Mouse (Mus musculus): Measurements from ENCODE around the gene Foxo6. TPM values are rescaled to one million over a fixed set of nuclear protein-coding genes. Genes with fewer than 3 reads are reported as not detected.

The Foxo6 gene
- total RNA-seq, 2 experiments from 2014 or later: not detected

DNA sequence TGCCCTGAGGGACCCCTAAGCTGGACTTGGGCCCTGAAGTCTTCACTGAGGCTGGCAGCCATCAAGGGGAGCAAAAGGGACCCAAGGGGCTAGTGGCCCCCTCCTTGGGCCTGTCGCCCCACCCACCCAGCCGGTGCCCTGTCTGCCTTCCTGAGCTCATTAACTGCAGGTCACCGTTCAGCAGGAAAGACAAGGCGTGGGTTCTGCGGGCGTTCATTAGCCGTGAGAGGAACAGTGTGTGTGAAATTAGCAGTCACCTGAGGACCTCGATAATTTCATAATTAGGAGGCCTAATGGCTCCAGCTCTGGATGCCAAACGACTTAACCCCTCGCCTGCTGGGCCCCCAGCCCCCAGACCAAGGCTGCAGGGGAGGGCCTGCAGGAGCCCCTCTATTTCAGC, 24.9 kb downstream of the Foxo6 start:
- ATAC-seq (replicated peaks; ENCODE audit: low FRiP score, poor library complexity, severe bottlenecking): no peak

DNA sequence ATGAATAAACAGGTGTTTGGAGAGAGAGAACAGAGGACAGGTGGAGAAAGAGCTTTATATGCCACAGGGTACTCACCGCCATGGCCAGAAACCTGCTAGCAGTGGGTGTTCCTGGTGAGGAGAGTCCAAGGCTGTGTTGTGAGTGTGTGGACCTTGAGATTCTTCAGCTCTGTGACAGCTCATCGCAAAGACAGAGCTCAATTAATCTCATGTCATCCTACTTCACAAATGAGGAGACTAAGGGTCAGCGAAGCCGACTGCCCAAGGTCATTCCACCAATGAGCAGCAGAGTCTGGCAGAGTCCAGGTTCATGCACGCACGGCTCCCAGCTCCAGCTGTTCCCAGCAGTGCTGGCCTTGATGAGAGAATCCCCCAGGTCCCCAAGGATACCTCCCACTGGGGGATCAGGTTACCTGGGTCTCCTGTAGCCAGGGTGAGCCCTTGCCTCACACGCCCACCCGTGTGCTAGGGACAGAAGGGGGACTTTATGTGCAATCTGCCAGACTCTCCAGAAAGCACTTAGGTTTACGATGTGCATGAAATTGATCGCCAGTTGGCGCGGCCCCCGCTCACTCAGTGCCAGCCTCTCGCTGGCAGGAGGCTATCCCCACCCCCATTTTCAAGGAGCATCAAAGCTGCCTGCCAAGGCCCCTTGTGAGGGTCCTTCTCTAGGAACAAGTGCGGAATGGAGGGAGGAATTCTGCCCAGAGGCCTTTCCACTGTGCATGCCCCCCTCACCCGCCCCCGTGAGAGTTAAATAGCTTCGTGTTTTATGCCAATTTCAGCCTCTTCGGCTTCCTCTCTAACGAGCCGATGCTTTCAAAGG, 27.6 kb downstream of the Foxo6 start:
- no peak for ATAC-seq (replicated peaks; ENCODE audit: low FRiP score, poor library complexity, severe bottlenecking)

DNA sequence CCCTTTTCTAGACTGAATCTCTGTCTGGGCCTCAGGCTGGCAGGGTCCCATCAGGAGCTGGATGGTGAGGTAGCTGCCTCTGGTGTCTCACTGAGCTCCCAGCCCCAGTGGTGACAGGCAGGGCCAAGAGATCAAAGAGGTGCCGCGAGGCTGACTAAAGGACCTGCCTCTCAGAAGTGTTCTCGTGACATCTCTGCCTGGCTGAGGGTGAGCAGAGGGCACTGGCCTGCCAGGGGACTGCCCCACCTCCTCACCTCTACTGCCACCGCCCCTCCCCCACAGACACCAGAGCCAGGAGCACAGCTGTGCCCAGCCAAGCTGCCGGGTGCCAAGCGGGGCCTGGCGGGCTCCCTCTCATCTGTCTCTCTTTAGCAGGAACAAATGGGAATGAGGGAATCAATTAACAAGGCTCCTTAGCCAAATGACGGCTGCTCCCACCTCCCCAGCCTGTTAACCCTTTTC, 38.3 kb downstream of the Foxo6 start:
- no peak for ATAC-seq (replicated peaks; ENCODE audit: low FRiP score, poor library complexity, severe bottlenecking)

DNA sequence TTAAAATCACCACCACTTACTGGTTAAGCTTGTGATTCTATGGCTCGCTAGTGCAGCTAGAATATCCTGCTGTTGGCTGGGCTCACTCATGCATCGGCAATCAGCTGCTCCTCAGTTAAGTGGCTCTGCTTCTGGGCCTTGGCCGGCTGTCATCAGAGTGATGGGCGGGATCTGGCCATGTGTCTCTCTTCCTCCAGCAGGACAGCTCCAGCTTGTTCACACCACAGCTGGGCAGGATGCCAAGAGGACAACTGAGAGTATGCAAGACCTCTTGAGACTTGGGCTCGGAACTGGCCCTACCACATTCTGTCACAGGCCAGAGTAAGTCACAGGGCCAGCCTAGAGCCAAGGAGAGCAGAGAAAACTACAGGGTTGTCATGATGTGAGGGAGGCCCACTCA, 39.7 kb downstream of the Foxo6 start:
- ATAC-seq (replicated peaks; ENCODE audit: low FRiP score, poor library complexity, severe bottlenecking): no peak

DNA sequence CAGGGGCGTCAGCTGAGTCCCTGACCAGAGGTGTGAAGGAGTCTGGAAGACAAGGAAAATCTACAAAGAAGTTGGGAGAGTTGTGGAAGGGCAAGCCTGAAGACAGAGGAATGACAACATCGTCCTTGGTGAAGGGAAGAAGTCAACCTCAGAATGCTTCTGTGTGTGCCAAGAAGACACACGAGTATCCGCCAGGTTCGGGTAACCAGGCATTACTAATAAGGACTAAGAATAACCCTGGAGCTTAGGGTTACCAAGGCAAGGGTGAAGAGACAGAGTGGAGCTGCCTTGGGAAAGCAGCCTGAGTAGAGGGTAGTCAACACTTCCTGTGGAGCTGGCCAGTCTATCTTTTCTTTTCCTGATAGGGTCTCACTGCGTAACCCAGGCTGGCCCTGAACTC, 41.1 kb downstream of the Foxo6 start:
- no peak for ATAC-seq (replicated peaks; ENCODE audit: low FRiP score, poor library complexity, severe bottlenecking)

DNA sequence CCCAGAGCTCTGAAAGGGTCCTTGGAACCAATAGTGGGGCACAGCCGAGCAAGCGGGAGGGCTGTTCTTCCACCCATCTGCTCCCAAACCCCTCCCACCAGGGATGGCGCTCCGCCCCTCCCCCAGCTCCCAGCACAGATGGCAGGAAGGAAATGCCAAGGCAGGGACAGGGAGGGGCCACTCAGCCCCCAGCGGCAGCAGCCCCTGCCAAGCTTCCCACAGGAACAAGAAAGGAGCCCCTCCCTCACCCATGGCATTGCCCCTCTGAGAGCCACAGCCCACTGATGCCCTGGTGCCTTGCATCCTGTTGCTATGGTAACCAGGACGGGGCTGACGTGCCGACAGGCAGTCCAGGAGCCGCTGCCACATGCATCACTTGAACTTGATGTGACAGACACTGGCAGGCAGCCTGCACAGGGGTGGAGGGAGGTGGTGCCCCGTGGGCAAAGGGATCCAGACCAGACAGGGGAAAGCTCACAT, 44.3 kb downstream of the Foxo6 start:
- no peak for ATAC-seq (replicated peaks; ENCODE audit: low FRiP score, poor library complexity, severe bottlenecking)

DNA sequence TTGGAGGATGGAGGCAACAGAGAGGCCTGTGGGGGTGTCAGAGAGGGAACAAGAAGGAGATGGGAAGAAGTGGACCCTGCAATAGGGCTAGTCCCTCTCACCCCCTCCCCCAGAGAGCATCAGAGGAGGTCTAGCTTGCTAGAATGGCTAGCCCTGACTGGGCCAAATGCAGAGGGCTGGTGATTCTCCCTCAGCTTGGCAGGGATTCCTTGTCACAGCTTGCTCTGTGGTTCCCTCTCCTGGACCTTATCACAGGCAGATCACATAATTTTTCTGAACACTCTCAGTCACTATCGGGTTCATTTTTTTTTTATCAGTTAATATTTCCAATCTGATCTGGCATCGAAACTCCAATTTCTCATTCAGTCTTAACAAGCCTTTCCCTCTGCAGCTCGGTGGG, 46.0 kb downstream of the Foxo6 start:
- ATAC-seq (replicated peaks; ENCODE audit: low FRiP score, poor library complexity, severe bottlenecking): no peak

DNA sequence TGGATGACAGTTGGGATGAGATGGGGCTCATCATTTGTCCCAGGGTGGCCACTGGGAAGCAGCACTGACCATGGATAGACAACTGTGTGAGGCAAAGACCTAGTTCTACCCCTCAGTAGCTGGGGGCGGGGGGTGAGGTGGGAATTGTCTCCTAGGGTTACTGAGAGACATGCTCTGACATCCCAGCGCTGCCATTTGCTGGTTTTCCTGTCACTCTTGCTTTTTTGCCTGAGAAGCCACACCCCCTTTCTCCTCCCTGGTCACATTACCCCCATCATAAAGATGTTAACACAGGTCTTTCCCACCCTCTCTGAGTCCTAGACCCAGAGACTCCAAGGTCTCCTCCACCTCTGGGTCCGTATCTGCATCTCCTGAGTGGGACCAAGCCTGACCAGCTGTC, 47.7 kb downstream of the Foxo6 start:
- ATAC-seq (replicated peaks; ENCODE audit: low FRiP score, poor library complexity, severe bottlenecking): no peak

DNA sequence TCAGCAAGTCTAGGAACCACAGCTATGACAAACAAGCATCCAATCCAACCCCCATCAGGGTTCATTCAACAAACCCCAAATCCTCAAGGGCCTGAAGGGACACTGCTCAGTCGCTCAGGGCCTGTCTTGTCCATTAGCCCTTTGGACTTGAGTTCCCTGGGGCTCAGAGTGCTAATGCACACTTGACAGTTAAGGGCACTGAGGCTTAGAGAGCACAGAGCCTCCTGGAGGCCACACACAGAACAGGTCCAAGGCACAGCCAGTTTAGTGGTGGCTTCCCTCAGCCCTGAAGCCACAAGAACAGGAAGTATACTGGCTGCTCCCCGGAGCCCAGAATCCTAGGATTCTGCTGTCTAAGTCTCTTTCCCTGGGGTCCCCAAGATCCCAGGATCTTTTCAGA, 53.9 kb downstream of the Foxo6 start:
- no peak for ATAC-seq (replicated peaks; ENCODE audit: low FRiP score, poor library complexity, severe bottlenecking)

DNA sequence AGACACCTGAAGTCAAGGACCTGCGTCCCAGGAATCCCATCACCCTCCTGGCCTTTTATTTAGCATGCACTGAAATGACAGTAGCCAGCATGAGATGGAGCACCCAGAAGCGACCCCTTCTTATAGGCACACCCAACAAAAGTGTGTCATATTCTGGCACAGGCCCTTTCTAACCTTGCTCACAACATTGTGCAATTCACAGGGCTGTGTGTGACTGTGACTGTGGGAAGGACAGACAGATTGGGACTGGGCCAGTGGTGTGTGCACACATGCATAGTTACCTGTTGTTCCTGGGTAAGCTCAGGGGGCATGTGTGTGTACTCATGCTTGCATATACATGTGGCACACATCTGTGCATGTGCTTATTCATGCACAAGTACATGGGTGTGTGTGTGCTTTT, 54.6 kb downstream of the Foxo6 start:
- ATAC-seq (replicated peaks; ENCODE audit: low FRiP score, poor library complexity, severe bottlenecking): no peak

DNA sequence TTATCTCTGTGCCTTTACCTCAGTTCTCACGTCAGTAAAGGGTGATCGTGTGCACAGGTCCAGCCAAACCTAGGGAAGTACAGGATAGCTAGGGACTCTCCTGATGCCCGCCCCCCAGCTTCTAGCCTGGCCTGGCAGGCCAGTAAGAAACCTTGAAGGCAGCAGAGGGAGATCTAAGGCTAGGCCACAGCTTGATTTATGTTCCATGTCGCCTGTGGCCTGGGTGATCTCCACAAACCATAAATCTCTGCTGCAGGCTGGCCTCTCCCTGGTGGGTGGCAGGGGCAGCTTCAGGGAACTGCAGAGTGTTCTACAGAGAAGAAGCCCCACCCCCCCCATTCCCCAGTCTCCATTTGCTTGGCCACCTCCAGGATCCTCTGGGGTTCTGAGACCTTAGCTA, 55.2 kb downstream of the Foxo6 start:
- ATAC-seq (replicated peaks; ENCODE audit: low FRiP score, poor library complexity, severe bottlenecking): no peak

DNA sequence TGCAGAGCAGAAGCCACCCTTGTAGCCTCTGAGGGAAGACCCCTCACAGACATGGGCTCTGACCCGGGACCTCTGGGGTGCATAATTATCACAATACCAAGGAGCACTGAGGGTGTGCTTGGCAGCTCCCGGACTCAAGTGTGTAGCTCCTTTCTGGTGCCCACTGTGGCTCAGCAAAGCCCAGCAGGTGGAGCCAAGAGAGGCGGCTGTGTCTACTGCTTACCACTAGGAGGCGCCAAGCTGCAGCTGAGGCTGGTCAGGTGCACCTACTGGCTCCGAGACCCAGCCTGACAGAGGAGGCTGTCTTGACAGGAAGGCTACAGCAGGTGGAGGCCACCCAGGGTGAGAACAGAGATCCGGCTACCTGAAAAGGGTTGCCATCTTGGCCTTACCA, 56.9 kb downstream of the Foxo6 start:
- no peak; the same call in 1 of the 2 replicates for ATAC-seq (replicated peaks; ENCODE audit: low FRiP score, poor library complexity, severe bottlenecking)

DNA sequence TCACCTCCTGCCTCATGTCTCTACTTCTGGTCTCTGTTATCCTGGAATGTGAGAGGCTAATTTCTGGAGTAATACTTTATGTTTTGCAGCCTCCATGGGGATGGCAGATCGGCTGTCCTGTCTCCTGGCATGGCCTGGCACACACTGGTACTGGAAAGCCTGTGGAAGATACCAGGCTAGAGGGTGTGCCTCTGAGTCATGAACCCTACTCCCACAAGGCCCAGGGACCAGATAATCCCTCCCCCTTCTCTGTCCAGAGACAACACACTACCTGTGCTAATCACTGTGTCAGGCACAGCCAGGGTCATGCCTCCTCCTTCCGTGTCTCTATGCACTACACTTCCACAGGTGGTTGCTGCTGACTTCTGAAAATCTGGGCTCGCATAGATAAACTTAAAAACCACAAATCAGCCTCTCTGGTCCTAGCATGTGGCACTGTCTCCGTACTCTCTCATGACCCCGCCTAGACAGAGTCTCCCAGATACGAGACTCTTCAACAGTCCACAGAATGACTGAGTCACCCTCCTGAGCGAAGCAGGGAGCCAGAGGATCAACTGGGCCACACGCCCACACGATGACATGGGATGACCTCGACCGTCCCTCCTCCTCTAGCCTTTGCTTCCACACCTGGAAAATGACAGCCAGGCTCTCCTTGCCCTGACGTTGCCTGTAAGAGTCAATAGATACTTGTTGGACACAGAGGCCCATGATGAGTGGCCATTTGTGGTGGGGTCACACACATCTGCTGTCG, 57.5 kb downstream of the Foxo6 start:
- no peak for ATAC-seq (replicated peaks; ENCODE audit: low FRiP score, poor library complexity, severe bottlenecking)

DNA sequence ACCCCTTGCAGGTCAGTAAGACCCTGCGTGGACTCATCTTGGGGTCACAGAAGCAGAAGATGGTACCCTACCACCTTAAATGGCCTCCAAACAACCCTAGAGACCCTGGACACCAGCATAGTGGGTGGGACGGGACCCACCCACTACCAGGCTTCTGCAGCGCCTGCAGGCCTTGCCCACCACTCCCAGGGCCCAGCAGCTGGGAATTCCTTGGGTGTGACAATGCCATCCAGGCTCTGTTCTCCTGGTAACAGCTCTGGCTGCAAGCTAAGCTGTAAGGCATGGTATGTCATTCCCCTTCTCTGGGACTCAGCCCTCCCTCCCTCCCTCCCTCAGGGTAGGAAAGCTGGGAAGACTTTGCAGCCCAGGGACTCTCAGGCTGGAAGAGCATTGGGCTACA, 58.5 kb downstream of the Foxo6 start:
- ATAC-seq (replicated peaks; ENCODE audit: low FRiP score, poor library complexity, severe bottlenecking): no peak

DNA sequence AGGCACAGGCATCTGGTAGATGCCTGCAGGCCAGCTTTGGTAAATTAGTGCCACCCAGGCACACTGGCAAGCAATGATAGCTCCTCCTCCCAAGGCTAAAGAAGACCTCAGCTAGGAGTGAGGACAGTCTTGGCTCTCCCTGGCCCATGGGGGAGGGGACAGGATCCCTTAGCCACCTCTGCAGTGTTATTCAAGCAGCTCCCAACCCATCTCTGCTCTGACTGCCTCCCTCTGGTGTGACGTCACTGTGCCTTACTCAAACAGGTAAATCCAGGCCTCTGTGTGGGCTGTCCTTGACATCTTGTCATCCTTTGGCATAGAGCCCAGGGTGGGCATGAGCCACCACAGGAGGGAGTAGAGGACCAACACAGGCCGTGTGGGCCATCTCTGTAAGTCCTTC, 59.9 kb downstream of the Foxo6 start:
- ATAC-seq (replicated peaks; ENCODE audit: low FRiP score, poor library complexity, severe bottlenecking): no peak

DNA sequence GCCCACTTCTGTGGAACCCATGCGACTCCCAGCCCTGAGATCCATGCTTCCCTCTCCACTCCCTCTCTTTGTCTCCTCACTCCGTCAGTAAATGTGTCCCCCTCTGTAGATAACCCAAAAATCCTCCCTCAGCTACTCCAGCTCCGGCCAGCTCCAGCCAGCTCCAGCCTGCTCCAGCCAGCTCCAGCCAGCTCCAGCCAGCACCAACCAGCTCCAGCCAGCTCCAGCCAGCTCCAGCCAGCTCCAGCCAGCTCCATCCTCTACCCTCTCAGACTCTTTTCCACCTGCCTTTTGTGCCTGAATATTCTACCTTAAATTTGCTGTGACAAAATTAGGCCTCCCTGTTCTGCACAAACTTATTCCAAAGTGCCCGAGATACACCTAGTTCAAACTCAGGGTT, 60.5 kb downstream of the Foxo6 start:
- no peak for ATAC-seq (replicated peaks; ENCODE audit: low FRiP score, poor library complexity, severe bottlenecking)

DNA sequence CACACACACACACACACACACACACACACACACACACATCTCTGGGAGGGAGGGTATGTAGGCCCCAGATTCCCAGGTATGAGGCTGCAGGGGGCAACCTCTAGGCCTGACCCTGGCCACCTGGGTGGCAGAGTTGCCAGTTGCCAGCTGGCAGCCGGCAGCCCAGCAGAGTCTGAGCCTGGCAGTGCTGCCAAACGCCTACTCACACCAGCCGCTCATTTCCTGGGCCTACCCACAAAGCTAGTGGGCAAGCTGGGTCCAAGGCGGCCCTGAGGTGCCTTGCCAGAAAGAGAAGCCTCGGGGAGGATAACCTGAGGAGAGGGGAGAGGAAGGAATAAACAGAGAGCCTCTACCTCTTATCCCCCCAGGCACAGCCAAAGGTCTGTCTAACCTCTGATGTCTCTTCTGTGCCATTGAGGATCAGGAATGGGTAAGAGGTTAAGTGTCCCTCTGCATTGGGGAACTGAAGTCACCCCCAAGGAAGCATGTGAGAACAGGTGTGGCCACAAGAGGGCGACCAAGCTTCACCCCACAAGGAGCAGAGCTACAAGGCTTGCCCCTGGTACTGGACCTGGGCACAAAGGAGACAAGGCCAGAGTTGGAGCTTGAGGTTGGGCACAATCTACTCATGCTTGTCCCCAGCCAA, 61.9 kb downstream of the Foxo6 start:
- no peak for ATAC-seq (replicated peaks; ENCODE audit: low FRiP score, poor library complexity, severe bottlenecking)

DNA sequence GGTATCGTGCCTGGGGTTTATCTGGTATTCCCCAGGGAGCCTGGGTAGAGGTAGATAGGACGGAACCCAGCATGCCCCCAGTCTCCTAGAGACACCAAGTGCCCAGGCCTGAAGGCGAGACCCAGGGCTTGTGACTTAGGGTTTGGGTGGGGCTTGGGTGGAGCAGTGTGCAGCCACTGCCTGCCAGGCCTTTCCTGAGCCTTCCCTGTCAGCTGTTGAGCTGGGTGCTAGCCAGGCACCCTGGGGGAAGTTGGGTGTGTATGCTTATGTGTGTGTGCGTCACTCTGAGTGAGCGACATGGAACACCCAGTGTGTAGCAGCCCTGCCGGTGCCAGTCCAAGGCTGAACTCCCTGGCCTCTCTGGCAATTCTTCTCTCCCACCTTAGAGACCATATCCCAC, 63.3 kb downstream of the Foxo6 start:
- ATAC-seq (replicated peaks; ENCODE audit: low FRiP score, poor library complexity, severe bottlenecking): 0 out of 2 replicates have a peak, but pooled peaks have one; percentile 16

DNA sequence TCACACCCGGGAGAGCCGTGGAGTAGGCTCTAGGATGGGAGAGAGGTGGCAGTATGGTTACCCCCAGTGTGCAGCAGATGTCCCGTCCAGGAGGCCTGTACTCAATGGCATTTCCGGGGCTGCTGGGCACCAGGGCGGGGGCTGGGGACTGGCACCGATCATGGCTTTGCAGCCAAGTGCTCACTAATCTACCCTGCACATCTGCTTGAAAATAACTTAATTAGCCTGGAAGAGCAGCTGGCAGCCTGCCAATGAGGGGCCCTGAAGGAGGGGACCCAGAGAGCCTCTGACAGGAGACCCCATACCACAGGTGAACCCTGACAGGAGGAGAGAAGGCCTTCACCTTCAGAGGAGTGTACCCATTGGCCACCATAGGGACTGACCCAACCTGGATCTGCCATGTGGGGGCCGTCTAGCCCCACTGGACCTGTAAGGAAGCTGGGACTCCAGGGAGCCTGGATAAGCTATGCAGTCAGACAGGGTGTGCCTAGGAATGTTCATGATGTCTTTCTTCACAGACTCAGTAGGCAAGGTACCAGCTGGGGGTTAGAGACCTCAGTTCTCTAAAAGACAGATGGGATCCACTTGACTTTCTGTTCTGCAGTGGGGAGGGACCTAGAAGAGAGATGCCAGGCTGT, 63.9 kb downstream of the Foxo6 start:
- no peak for ATAC-seq (replicated peaks; ENCODE audit: low FRiP score, poor library complexity, severe bottlenecking)

DNA sequence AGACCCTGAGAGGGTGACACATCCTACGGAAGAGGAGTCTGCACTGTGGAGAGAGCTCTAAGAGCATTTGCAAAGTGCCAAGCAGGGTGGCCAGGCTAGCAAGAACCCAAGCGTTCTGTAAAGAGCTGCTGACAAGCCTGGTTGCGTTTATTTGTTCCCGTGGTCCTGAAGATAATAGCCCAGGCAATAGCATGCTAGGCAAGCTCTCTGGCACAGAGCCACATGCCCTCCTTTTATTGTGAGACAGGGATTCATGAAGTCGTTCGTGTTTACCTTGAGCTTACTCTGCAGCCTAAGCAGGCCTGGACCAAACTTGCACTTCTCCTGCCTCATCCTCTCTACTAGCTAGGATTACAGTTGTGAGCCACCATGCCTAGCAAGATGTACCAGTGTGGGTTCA, 65.4 kb downstream of the Foxo6 start:
- ATAC-seq (replicated peaks; ENCODE audit: low FRiP score, poor library complexity, severe bottlenecking): no peak

Data from erythroid progenitor cell, adult 5-6 weeks (primary cell).